Mouse (Mus musculus) thymus, adult 2 months (tissue): Measurements from ENCODE around the gene Gstm7.

Experiments used
- CTCF ChIP-seq: fragments of 200-500 bp; IDR thresholded peaks from 2 replicates; pipeline ENCODE4 v1.5.1; 2012; ENCODE audit warnings: mild to moderate bottlenecking, control low read depth, low read length, moderate library complexity, borderline replicate concordance; ENCODE audit not compliant: control insufficient read depth, poor library complexity, insufficient read depth; ENCODE audit errors: extremely low read depth
- POLR2A ChIP-seq: fragments of 200-500 bp; IDR thresholded peaks from 2 replicates; pipeline ENCODE4 v1.6.1; 2012; ENCODE audit warnings: mild to moderate bottlenecking, low read length, control low read depth, moderate library complexity; ENCODE audit not compliant: control insufficient read depth, poor library complexity, insufficient read depth; ENCODE audit errors: extremely low read depth

- TF ChIP-seq CTCF (no peak), POLR2A (no peak)
Observed at GRCm38 (mm10) chr3:107965592-107965991, 34.0 kb upstream of the Gstm7 start.
